Mouse (Mus musculus) kidney, adult 11 months (tissue): Measurements from ENCODE around the gene 4930524B15Rik.
A peak's percentile ranks its signal among the peaks of the same experiment; 100 is the strongest.
"Not testable (repeated sequence)": the region's sequence is repeated elsewhere in the genome, so short reads cannot be mapped to it uniquely, and the experiment has no call there.

ENCODE experiments used
- DNase-seq: peaks from one replicate; pipeline ENCODE4 v3.0.0; 2022

Gene 4930524B15Rik

DNA sequence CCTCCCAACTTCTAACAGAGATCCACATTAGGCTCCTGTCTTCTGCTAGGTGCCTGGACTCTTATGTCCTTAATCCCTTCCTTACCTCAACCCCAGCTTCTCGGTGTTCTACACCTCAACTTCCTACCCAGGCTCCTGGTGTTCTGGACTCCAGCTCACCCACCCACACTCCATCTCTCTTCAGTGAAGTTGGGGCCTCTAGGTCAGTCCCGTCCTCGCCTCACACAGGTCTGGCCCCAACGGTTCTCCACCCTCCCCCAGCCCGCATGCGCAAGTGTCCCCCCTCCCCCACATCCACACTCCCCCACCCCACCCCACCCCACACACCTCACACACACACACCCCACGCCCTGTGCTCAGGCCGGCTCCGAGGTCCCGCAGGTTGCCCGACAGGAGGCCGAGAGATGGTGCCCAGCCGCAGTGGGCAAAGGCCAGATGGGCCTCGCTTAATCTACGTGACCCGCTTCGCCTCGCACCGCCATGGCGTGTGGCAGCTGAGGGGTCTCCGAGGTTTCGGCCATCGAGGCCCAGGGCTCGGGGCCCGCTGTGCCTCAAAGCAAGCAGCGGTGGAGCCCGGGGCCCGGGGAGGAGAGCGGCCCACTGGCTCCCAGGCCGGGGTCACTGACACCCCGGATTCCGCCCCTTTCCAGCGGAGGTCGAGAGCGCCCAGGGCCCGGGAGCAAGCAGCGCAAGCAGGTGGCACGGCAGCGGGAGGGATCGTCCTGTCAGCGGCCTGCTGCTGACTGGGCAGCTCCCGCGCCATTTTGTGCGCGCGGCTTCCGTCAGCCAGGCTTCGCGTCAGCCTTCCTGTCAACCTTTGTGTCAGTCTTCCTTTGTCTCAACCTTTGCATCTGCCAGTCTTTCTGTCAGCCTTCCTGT, at the start of gene 4930524B15Rik:
Gene 4930524B15Rik (plus strand): TSS at position 337 of the 879 bp plus-strand sequence.
- DNase-seq = no peak

DNA sequence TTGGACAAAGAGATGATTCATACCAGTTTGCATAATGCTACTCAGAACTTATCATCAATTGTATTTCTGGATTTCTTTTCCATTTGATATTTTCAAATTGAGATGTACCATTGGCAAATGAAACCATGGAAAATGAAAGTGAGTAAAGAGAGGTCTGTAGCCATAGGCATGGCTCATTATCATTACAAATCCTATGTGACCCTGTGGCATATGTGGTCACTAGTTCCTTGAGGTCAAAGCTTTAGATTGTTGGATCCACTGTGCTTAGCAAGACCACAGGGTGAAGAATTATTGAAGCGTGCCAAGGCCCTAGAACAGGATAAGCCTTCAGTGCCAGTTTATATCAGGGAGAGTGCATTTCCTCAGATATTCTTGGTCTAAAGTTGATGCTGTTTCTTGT, 47.6 kb upstream of the 4930524B15Rik start:
- DNase-seq = no peak

DNA sequence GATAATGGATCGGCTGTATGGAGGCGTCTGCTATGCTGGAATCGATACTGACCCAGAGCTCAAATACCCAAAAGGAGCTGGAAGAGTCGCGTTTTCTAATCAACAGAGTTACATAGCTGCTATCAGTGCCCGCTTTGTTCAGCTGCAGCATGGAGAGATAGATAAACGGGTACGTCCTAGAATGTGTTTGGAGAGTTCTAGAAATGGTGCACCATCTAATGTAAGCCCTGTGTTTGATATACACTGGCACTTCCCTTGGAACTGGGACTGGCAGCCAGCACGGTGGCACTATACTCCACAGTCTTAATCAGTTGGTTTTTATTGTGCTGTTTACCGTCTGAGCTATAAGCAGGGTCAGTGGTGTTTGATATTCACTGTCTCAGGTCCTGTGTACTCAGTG, 35.3 kb upstream of the 4930524B15Rik start:
- DNase-seq = no peak

DNA sequence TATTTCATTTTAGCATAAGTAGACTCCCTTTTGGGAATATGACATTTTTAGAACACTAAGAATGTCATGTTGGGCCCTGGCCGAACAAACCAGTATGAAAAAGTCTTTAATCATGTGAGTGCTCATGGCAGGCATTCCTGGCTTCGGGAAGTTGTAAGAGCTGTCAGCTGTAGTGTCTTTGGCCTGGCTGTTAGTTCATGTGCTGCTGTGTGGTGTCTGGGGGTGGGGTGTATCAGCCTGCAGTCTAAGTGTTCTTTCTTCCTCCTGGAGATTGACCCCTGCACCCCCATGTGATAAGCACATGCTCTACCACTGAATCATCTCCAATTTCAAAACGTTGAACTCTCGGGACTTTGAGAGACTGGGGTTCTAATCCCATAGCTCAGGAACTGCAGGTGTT, 29.7 kb upstream of the 4930524B15Rik start:
- no peak for DNase-seq

DNA sequence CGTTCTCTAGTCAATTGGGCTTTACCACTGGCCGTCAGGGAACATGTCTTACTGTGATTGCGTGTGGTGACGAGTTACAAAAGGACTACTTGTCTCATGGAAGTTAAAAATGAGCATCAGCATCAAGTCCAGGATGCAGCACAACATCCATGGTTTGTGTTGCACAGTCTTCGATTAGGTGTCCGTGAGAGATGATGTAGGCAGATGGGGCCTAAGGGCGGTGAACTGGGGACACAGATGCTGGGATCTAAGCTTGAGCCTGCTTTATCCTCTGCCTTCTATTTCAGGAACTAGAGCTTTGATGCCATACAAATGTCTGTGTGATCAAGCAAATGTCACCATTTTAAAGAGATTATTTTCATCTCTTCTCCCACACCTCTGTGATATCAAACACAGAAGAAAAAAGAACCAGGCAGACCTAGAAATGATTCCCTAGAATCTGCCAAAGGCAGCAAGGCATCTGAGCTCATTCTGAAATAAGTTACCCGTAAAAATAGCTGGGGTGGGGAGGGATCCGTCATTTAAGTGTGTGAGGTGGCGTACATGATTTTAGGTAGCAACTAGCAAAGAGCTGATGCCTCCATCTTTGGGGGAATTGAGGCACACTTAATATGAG, 28.4 kb upstream of the 4930524B15Rik start:
- DNase-seq = no peak

DNA sequence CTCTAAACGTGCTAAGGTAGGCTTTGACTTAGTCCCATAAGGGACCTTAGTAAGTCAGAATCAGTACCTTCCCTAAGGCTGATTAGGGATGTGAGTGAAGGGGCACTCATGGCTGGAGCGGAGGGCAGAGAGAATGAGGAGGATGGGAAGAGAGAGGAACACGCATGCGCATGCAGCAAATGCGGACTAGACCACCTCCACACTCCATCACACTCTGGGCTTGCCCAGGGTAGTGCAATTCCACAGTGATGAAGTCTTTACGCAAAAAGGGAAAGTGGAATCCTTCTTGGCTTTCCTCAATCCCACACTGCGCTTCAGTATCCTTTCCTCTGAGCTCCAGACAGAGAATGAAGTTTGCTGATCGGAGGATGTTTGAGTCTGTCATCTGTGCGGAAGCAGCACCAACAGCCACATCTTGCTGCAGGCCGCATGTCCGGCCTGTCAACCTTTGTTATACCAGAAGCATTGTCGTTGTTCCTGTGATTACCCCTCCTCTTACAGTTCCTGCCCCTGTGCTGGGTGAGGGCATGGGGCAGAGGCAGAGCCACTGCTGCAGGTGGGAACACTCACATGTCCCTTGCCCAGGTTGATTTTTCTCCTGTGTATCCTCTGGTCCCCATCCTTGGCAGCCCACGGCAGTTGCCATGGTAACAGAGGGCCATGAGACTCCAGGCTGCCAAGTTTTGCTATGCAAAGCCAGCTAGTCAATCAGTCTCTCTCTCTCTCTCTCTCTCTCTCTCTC, 24.3 kb upstream of the 4930524B15Rik start:
- no peak for DNase-seq

DNA sequence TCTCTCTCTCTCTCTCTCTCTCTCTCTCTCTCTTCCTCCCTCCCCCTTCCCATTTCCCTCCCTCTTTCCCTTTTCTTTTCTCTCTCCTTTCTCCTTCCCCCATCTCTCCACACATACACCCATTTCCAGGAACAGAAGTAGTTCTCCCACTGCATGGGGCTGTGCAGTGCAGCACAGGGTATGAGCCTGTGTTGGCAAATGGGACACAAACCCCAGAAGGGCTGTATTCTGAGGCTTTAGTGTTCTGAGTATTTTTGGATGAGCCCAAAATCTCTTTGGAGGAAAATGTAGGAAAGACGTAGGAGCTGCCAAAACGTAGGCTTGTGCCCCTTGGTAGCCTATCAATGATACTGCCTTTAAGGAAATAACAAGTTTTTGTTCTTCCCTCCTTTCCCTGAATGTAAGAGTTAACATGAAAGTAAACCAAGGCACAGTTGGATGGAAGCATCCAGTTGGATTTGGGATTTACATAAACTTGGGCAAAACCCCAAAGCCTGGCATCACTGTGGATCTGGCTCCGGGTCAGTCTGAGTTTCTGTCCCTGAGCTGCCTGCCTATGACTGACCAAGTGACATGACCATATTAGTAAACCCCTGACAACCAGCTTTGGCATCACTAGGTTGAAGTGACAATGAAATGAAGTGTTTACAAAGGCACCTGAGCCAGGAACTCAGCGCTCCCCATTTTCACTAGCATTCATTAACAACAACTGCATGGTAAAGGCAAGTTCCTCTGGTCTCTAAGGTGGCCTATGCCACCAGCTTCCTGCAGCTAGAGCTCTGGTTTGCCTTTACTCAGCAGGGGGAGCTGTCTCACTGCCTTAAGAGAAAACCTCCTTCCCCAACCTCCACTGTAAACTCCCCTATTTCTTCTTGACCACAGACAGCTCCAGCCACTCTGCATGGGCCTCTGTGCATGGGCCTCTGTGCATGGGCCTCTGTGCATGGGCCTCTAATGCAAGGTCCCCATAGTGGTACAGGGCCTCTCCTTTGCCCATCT, 23.5 kb upstream of the 4930524B15Rik start:
- DNase-seq = no peak

DNA sequence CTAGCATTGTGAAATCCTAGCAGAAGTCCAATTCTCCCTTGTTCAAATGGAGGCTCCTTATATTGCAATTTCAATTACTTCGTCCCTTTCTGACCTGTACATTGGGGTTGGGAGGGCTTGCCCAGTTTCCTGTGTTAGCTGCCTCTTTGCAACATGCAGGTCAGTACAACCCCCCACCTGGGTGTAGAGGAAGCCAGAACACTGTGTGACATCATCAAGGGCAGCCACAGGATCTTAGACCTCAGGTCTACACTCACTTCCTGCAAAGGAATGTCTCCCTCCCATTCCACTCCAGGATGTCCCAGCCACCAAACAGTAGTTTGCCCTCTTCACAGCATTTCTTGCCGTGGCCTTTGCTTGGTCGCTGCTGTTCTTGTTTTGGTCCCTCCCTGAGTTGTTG, 19.9 kb upstream of the 4930524B15Rik start:
- DNase-seq = no peak

DNA sequence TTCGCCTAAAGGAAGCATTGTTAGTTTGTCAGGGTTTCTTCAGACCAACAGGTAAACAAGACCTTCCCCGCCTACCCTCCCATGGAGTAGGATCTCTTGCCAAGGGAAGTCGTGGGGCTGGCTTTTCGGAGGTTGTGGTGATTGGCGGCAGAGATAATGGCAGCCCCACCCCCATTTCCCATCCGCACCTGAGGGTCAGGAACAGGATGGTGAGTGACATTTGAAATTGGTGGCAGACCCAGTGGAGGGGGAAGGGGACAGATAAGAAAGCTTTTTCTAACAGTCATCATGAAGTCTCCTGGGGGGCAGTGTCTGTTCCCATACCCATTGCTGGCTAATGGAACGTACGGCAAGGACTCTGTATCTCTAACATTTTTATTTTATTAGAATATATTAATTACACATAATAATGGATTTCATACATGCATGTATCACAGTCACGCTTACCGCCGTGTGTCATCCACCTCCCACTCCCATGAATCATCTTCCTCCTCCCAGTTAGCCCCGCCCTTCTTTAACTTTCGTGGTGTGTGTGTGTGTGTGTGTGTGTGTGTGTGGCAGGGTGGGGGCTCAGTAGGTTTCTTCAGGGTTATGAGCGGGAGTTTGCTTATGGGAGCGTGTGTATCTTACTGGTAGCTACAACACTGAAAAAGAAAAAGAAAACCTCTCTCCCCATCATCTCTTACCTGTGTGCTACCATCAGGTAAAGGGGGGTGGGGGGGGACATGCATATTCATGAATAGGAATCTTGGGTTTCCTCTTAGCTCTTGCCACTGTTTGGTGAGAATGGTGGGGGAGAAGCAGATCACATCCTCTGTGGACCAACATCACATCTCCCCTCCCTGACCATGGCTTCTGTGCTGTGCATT, 16.7 kb upstream of the 4930524B15Rik start:
- no peak for DNase-seq

DNA sequence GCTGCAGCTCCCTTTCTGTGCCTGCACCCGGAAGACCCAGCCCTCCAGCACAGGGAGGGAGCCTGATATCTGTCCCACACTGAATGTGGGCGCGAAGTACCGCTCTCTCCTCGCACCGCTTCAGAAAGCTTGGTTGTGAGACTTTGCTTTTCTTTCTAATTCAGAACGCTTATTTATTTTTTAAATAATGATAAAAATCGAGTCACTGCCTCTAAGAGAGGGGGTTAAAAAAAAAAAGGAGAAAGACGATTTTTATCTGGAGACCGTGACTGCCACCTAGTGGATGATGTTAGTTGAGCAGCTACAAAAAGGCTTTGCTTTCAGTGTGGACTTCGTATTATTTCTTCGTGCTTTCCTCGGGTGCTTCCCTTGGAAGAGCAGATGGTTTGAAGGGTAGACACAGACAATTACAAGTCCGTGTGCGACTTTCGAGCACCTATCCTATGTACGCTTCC, 16.0 kb upstream of the 4930524B15Rik start:
- DNase-seq = peak; percentile 22

DNA sequence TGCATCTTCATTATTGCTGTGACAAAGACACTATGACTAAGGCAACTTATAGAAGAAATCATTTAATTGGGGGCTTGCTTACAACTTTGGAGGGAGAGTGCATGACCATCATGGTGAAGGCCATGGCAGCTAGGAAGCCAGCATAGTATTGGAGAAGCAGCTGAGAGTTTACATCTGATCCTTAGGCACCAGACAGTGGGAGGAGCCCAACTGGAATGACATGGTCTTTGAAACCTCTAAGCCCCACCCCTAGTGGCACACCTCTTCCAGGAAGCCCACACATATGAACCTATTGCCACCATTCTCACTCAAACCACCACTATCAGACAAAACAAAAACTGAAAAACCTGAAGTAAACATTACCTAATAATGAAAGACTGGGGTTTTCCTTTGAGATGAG, 5.3 kb upstream of the 4930524B15Rik start:
- no peak for DNase-seq

DNA sequence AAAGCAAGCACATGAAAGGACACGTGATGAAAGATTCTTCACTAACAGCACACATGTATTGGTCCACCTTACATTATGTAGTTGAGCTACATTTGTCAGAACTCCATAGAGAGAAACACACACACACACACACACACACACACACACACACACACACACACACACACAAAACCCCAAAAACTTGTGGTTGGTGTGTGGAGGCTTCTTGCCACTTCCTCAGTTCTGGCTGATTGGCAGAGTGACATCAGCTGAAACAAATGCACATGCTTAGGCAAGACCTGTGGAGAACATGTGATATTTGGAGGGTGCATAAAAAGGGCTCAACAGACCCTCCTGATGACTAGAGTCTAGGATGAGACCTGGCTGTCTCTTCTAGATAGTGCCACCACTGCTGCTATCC, 1.4 kb upstream of the 4930524B15Rik start:
- DNase-seq = no peak

DNA sequence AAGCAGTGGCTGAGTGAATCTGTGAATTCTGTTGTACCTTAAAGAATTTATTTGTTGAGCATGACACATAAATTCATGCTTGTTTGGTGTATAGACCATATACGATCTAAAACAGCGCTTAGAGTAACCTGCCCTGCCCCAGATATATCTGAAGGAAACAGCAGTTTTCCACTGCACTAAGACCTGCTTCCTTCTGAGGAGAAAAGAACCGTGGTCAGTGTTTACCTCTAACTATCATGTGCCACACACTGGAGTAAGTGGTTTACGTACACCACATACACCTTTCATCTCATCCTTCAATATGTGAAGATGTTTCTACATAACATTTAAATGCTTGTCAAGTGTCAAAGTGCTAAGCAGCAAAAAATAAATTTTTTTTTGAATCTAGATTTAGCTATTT, 8.7 kb downstream of the 4930524B15Rik start:
- no peak for DNase-seq

DNA sequence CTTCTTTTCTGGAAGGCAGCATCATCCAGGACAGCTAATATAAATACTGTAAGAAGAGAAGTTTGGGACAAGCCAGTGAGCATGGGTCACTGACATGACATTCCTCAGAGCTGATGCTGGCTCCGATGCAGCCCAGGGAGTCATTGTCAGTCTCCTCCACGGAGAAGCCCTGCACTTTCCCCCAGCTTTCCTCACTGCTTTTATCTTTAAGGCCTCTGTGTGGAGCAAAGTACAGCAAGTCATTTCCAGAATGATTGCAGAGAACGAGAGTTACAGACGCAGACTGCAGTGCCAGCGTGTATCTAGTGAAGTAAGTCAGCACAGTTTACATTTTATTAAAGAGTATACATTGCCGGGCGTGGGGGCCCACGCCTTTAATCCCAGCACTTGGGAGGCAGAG, 9.4 kb downstream of the 4930524B15Rik start:
- DNase-seq = no peak

DNA sequence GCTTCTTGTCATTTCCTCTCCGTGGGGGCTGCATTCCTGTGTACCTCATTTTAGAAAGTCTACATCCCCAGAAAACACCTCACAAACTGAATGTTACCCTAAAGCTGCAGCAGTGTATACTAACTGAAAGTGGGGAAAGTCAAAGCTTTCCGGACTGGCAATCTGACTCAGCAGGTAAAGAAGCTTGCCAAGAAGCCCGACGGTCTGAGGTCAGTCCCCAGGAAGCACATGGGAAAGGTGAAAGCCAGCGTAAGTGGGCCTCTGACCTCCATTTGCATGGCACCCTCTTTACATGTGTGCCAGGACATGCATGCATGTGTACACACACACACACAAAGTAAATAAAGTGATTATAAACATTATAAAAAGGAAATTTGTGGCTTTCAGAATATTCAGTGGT, 10.3 kb downstream of the 4930524B15Rik start:
- no peak for DNase-seq

DNA sequence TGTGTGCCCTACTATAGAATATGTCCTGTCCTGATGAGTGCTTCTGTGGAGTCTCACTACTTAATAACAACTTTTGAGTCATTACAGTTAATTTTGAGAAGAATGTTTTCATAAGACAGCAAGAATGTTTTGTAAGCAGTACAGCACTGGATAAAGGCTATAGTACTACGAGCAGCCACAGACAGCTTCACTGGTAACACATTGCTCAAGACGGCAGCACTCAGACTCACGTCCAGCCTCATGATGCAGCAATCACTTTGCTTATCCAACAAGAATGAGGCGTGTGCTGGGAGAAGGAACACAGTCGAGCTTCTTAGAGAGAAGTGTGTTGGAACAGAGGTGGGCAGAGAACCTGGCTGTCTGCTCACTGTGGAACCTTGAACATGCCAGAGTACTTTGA, 10.7 kb downstream of the 4930524B15Rik start:
- no peak for DNase-seq

DNA sequence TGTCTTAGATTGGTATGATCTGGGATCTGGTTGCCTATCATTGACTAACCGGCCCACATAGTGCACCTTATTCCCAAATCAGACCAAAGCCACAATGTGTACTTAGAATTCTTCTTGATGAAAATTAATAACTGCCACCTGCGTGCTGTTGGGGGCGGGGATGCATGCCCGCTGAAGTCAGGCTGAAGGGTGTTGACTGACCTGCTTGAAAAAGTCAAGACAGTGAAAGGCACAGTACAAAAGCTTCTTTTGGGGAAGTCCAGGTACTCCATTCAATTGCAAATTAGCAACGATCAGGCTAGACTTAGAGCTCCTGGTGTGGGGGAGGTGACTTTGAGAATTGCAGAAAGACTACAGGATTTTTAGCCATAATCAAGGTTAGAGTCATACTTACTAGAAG, 14.7 kb downstream of the 4930524B15Rik start:
- DNase-seq = not testable (repeated sequence)

DNA sequence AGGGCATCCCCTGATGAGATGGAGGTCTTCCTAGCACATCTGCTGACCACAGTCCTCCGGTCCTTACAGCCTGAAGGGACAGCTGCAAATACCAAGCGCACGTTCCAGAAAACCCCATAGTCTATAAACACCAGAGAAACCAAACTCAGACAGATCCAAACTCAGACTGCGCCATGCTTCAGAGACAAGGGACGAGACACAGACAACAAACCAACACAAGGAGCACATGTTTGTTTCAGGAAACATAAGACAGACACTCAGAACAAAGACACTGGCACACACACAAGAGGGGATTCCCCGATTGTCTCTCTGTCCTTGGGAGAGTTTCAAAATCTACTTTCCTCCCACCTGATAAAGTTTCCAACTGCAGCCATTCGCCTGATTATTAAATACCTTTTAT, 16.4 kb downstream of the 4930524B15Rik start:
- no peak for DNase-seq

DNA sequence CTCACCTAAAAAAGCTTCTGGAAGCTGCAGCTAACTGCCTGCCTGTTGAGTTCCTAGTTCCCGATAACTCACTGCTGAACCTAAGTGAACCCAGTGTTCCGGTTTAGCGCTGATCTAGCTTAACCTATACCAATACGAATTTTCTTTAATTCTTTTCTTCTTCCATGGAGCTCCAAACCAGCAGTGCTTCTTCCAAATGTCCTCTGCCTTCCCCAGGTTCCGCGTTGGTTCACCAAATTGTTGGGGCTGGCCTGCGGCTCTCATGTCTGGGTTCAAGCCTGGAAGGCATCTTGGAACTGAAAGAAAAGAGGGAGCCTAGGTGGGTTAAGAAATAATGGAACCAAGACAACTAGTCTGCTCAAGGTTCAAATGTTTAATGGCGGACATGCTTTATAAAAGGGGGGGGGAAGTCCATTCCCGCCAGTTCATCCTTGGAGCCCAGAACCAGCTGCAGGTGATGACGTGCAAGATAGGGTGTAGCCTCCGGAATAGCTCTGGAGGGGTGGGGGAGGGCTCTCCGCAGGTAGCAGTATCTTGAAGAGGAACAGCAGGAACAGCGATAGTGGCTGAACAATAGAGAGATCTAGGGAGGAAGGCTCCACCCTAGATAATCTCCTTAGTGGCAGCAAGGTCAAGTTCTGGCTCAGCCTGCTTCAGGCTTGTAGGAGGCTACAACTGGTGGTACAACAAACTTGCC, 17.0 kb downstream of the 4930524B15Rik start:
- not testable (repeated sequence) for DNase-seq

DNA sequence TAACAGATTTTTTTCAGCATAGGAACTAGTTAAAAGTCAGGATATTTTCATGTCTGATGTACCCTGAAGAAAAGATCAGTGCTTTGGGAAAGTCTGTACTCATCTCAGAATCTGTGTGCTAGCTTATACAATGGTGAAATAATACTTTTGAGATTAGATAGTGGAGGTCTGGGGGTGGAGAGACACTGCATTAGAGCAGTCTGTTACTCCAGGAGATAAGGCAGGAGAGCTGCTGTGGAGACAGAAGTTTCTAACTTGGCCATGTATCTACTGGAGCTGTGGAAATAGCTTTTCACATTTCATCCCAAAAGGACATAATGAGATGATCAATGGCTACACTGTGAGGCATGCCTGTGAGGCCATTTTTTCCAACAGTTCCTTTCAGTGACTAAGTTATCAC, 17.9 kb downstream of the 4930524B15Rik start:
- DNase-seq = no peak

DNA sequence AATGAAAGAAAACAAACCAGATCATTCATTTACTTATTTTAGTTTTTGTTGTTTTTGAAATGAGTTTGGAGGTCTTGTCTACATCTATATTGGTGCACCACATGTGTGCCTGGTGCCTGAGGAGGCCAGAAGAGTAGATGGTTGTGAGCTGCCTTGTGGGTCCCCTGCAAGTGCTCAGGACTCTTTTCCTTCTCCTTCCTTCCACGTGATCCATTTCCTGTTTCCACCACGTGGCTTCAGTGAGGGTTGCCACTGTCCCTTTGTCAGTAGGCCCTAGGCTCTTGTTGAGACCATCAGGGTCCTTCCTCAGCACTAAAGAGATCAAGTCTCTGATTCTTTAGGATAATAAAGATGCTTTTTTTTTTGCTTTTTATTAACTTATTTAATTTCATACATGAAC, 19.4 kb downstream of the 4930524B15Rik start:
- no peak for DNase-seq
